Mouse (Mus musculus): Measurements from ENCODE around the gene Fosl1.

Gene Fosl1

DNA sequence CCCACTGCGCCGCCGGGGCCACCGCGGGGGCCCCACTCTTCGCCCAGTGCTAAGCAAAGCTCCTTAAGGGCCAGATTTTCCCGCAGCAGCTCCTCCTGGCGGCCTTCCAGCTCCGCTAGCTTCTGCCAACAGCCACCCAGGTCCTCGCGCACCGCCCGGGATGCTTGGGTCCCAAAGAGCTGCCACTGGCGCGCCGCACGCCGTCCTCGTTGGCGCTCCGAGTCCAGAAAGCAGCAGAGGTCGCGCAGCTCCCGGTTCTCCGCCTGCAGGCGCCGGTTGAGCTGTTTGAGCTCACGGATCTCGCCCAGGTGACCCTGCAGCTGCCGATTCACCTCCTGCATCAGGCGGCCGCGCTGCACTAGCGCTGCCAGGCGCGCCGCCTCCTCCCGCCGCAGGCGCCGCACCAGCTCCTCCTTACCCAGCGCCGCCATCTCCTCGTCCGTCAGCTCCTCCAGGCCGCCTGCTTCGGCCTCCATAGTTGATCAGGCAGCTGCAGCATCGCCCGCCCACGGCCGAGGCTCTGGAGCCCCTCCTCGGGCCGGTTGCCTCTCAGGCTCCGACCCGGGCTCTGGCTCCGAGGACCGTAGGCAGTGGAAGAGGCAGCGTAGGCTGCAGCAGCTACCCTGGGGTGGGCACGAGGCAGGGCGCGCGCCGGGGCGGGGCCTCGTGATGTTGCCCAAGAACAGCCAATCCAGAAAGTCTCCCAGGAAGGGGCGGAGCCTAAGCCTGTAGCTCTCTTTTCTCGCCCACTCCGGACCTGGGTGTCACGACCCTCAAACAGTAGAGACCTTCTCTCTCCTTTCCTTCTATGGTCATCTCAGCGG is 9.8 kb downstream of the Fosl1 start:
- peak; percentile 94 to 98 for DNase-seq (ENCODE audit: low spot score in 2 of 2)

- peak in 1 of 2 experiments; percentile 3 for DNase-seq (ENCODE audit: low spot score in 2 of 2)
Measured at GRCm38 (mm10) chr19:5457746-5458442, 10.5 kb downstream of the Fosl1 start, which contains the start of gene Ccdc85b. TSS of gene Ccdc85b (minus strand) at chr19:5457894.

- peak in 1 of 2 experiments; percentile 59 for DNase-seq (ENCODE audit: low spot score in 2 of 2)
Measured at GRCm38 (mm10) chr19:5459019-5459418, 11.7 kb downstream of the Fosl1 start.

DNA sequence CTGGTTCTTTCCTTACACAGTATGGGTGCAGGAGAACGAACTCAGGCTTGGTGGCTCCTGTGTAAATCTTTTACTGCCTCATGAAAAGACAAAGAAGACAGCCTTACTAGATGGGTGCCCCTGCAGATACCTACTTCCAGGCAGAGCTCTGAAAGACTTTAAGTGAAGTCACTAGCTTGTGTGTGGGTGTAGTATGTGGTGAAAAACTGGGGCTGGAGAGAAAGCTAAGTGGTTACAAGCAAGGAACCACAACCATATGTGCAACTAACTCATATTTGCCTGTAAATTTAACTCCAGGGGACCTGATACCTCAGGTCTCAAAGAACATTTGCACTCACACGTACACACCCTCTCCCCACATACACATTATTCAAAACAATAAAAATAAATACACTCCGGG is 12.5 kb downstream of the Fosl1 start:
- no peak for DNase-seq (ENCODE audit: low spot score in 2 of 2)

DNA sequence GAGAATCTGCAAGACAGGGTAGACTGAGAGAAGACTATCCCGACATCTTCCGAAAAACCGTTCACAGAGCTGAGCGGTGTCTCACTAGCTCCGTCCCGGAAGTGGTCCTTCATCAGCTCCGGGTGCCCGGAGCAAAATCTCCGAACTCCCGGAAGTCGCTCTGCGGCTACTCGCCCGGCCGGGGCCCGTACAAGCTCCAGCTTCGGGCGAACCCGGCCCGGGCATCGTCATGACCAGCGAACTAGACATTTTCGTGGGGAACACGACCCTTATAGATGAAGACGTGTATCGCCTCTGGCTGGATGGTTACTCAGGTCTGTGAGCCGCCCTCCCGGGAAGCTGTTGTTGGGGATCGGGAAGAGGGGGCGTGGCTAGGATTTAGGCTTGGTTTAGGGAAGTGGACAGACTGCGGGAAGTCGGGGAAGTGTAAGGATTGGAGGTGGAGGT is 13.1 kb downstream of the Fosl1 start, which contains the start of gene Fibp:
Fibp (plus strand) TSS at position 151 of the 447 bp plus-strand sequence.
- peak; percentile 85 to 91 for DNase-seq (ENCODE audit: low spot score in 2 of 2)

- DNase-seq (ENCODE audit: low spot score in 2 of 2): no peak
Measured at GRCm38 (mm10) chr19:5461411-5461810, 14.1 kb downstream of the Fosl1 start.

GRCm38 (mm10) chr19:5463212-5463611 is 15.9 kb downstream of the Fosl1 start:
- DNase-seq (ENCODE audit: low spot score in 2 of 2): no peak

- DNase-seq (ENCODE audit: low spot score in 2 of 2): peak in 1 of 2 experiments; percentile 50
Measured at GRCm38 (mm10) chr19:5463791-5464562, 16.6 kb downstream of the Fosl1 start.

GRCm38 (mm10) chr19:5465037-5465436 is 17.7 kb downstream of the Fosl1 start:
- no peak for DNase-seq (ENCODE audit: low spot score in 2 of 2)

- no peak for DNase-seq (ENCODE audit: low spot score in 2 of 2)
Measured at GRCm38 (mm10) chr19:5466916-5467500, 19.7 kb downstream of the Fosl1 start.

- no peak for DNase-seq (ENCODE audit: low spot score in 2 of 2)
Measured at GRCm38 (mm10) chr19:5468374-5468773, 21.0 kb downstream of the Fosl1 start, which contains the start of gene Ctsw. TSS of gene Ctsw (minus strand) at chr19:5468507.

DNA sequence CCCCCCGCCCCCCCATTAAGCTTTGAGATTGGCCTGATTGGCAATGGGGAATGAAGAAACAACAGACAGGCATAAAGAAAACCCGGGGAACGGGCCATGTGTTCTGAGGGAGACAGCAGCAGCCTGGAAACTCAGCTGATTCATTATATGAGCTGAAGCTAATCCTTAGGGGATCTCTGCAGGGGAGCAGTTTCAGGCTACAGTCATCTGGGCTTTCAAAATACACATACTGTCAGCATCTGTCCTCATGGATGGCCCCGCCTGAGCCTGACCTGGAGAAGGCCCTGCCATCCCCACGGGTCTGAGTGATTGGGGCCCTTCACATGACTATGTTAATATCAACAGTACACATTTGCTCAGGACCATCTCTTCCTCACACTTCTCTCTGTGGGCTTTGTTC is 24.5 kb downstream of the Fosl1 start:
- DNase-seq (ENCODE audit: low spot score in 2 of 2): no peak

DNA sequence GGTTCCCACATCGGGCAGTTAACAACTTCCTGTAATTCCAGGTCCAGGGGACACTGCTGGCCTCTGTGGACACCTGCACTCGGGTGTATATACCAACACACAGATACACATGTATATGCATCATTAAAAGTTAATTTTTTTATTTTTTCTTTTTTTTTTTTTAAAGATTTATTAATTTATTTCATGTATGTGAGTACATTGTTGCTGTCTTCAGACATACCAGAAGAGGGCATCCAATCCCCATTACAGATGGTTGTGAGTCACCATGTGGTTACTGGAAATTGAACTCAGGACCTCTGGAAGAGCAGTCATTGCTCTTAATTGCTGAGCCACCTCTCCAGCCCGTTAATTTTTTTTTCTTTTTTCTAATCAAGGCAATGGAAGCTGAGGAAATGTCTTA is 25.5 kb downstream of the Fosl1 start:
- DNase-seq (ENCODE audit: low spot score in 2 of 2): no peak

GRCm38 (mm10) chr19:5473720-5474119 is 26.4 kb downstream of the Fosl1 start, which contains the start of gene Efemp2:
TSS of gene Efemp2 (plus strand) at chr19:5473954.
- DNase-seq (ENCODE audit: low spot score in 2 of 2): peak; percentile 54 to 65

- no peak for DNase-seq (ENCODE audit: low spot score in 2 of 2)
Measured at GRCm38 (mm10) chr19:5474281-5475068, 27.1 kb downstream of the Fosl1 start.

DNA sequence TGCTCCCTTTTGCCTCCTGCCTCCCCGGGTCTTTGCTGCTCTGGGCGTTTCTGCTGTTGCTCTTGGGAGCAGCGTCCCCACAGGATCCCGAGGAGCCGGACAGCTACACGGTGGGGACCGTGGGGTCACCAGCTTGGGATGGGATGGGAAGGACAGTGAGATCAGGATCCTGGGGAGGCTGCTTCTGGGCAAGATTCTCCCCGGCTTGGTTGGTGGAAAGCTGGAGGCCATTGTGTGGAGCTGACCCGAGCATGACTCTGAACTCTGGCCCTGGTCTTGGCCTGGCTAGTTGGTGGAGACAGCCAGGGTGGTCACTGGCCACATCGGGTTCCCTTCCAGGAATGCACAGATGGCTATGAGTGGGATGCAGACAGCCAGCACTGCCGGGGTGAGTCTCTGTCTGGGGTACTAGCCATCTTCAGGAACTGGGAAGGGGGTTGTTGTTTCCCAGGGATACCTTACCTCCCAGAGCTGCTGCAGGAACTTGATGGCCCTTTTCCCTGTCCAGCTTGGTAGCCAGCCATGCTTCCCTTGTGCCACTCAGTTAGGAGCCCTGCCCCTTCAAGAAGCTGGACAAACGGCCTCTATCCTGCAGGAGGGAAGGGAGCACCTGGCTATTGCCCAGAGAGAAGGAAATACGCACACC is 27.8 kb downstream of the Fosl1 start:
- DNase-seq (ENCODE audit: low spot score in 2 of 2): no peak

DNA sequence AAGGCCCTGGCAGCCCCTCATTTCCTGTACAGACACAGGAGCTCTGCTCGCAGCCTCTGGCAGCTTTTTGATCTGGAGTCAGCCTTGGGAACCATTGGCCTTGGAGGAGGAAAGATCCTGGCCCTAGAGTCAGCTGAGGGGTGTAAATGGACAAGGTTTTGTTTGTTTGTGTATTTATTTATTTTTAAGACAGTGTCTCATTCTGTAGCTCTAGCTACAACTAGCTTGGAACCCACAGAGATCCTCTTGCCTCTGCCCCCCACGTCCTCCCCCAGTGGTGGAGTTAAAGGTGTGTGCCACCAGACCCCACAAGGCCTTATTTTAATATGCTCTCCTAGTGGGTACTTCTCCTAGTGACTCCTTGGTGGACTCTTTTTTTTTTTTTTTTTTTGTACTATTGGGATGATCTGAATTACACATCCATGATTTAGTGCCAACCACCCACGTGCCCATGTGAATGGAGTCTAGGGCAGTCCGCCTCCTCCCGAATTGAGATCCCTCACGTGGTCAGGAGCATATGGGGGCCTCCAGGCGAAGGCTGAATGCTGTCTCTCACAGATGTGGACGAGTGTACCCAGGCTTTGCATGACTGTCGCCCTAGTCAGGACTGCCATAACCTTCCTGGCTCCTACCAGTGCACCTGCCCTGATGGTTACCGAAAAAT is 29.8 kb downstream of the Fosl1 start:
- DNase-seq (ENCODE audit: low spot score in 2 of 2): peak; percentile 59 to 67

DNA sequence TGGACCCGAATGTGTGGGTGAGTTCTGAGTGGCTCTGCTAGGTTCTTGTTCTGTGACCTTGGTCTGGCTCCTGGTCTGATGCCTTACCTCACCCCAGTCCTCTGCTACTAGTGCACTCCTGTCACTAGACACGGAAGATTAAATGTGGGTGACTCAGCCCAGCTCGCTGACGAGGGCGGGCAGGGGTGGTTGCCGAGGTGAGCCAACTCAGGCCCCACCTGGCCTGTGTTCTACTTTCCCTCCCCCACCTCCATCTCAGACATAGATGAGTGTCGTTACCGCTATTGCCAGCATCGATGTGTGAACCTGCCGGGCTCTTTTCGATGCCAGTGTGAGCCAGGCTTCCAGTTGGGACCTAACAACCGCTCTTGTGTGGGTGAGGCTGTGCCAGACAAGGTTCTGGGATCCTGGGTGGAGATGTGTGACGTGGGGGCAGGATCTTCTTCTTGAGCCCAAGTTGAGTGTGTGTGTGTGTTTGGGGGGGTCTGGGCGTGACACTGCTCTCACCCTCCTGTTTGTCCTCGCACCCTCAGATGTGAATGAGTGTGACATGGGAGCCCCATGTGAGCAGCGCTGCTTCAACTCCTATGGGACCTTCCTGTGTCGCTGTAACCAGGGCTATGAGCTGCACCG is 30.4 kb downstream of the Fosl1 start:
- DNase-seq (ENCODE audit: low spot score in 2 of 2): no peak

DNA sequence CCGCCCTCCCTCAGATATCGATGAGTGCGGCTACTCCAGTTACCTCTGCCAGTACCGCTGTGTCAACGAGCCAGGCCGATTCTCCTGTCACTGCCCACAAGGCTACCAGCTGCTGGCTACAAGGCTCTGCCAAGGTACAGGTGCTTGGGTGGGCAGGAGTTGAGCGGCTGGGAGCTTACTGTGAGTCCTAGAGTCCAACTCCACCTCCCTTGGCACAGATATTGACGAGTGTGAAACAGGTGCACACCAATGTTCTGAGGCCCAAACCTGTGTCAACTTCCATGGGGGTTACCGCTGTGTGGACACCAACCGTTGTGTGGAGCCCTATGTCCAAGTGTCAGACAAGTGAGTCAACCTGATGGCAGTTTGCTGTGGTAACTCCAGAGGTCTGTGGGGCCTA is 32.7 kb downstream of the Fosl1 start:
- no peak for DNase-seq (ENCODE audit: low spot score in 2 of 2)
